ENCODE assay signal across 22 mouse cellular contexts in genomic region chr6:118184126-118184525, GRCm38 (mm10). TPM values are rescaled to one million over a fixed set of nuclear protein-coding genes. Genes with fewer than 3 reads are reported as not detected.
DNase-seq lines count a peak whose midpoint lies in the region; ATAC-seq and TF ChIP-seq lines count a peak whose summit lies in the region.
"Had no signal": no experiment of that assay in that cellular context is flagged by ENCODE, and none has a peak within 500 bp of the region (broad histone marks: within the 10 kb centered on the region; RNA-seq: fewer than 3 reads in every experiment).

No protein-coding gene starts in this region.

- peak; percentile 43 for DNase-seq in adrenal gland, postnatal 10 days
- DNase-seq in adrenal gland, adult 8-10 months: no peak
- peak; percentile 21 for DNase-seq in adrenal gland, postnatal 25 days
- DNase-seq in adrenal gland, postnatal 4 days (ENCODE audit: low spot score in 2 of 2): no peak
- peak; percentile 39 to 57 for DNase-seq in cerebellum, postnatal 14 days
- DNase-seq in gastrocnemius, adult 2 months: peak; percentile 16
- no peak for DNase-seq in gastrocnemius, postnatal 14 days
- DNase-seq: cerebellum, adult 18-20 months; cerebellum, adult 8-10 months; cerebellum, postnatal 36 days; embryo, embryonic 11 days; gastrocnemius, postnatal 25 days had no signal

- intact Hi-C loops in gastrocnemius, adult 2 months (cut with DNase I): no loop called here
- intact Hi-C loops in gastrocnemius, postnatal 14 days (cut with DNase I; ENCODE audit: low total_unique reads): loop anchor here (5.0 kb wide), 1 partner anchor 198 kb away; no protein-coding TSS in a partner anchor

- H3K27ac ChIP-seq in gastrocnemius, adult 2 months: no peak overlapping the region
- H3K27ac ChIP-seq: embryonic facial prominence, embryonic 13.5 days; embryonic facial prominence, embryonic 15.5 days; forebrain, embryonic 10.5 days; forebrain, embryonic 12.5 days had no signal

- ATAC-seq in cerebellum, adult (ENCODE audit: insufficient number of reproducible peaks, low FRiP score, low TSS enrichment): no peak
- ATAC-seq: forebrain, embryonic 14.5 days; forebrain, embryonic 16.5 days had no signal

- no peak overlapping the region for H3K4me3 ChIP-seq in gastrocnemius, adult 2 months
- H3K4me3 ChIP-seq: embryonic facial prominence, embryonic 13.5 days; embryonic facial prominence, embryonic 15.5 days; erythroblast, embryonic 14.5 days; forebrain, embryonic 10.5 days; forebrain, embryonic 12.5 days had no signal

- TF ChIP-seq CTCF in gastrocnemius, adult 2 months (IDR thresholded peaks at IDR 0.05): no peak

RNA-seq across cellular contexts. Expression of gene Ret, which starts 13.4 kb away (rescaled TPM):
- total RNA-seq in adrenal gland, postnatal 10 days (2021): 1 to 10 TPM; 6.7 to 9.5 TPM
- total RNA-seq in adrenal gland, adult 8-10 months (2022): 1 to 10 TPM; 1.9 to 5.3 (median 3.4) TPM
- total RNA-seq in adrenal gland, postnatal 25 days (2021): 2.2 and 2.9 TPM in 2 replicates
- total RNA-seq in adrenal gland, postnatal 4 days (2021): 10 to 100 TPM in 1 of 2 experiments, 1 to 10 TPM in 1; 9.4 to 11.7 TPM
- total RNA-seq in gastrocnemius, adult 2 months (2021): 1 to 10 TPM; 3.2 to 6.6 TPM
- total RNA-seq in gastrocnemius, postnatal 14 days (2021): 10 to 100 TPM in 1 of 2 experiments, 1 to 10 TPM in 1; 8.5 to 16.1 TPM
- total RNA-seq: common myeloid progenitor, adult 5-6 weeks; MEL had no signal

RNA-seq across cellular contexts. Expression of gene Csgalnact2, which starts 45.2 kb away (rescaled TPM):
- total RNA-seq in adrenal gland, postnatal 10 days (2021): 10 to 100 TPM; 16.6 to 17.5 TPM
- 10 to 100 TPM; 18.8 to 26.8 (median 23.1) TPM for total RNA-seq in adrenal gland, adult 8-10 months (2022)
- 19.0 and 19.9 TPM in 2 replicates for total RNA-seq in adrenal gland, postnatal 25 days (2021)
- total RNA-seq in adrenal gland, postnatal 4 days (2021): 10 to 100 TPM; 19.9 to 22.3 TPM
- 10 to 100 TPM; 30.9 to 32.8 TPM for total RNA-seq in gastrocnemius, adult 2 months (2021)
- 10 to 100 TPM; 21.4 to 22.1 TPM for total RNA-seq in gastrocnemius, postnatal 14 days (2021)

Comparison
In these comparisons a context has a peak if more than half of its experiments do, and no peak if none do; other contexts are left out.
1. DNase-seq: peak in adrenal gland, postnatal 10 days (single experiment), adrenal gland, postnatal 25 days (single experiment), cerebellum, postnatal 14 days (2 of 2) and gastrocnemius, adult 2 months (single experiment); none in adrenal gland, adult 8-10 months (single experiment), adrenal gland, postnatal 4 days (0 of 2) and gastrocnemius, postnatal 14 days (single experiment).